Mouse (Mus musculus): ENCODE results near the gene Arhgap1. TPM values are rescaled to one million over a fixed set of nuclear protein-coding genes. Genes with fewer than 3 reads are reported as not detected.
A peak's percentile ranks its signal among the peaks of the same experiment; 100 is the strongest.

Arhgap1 gene
- polyA plus RNA-seq, 1 experiment from 2014 or later = 157 TPM

- peak overlapping the region; percentile 3; the same call in 1 of the 2 replicates for H3K4me2 ChIP-seq (ENCODE audit: low read depth, low read length)
- H3K27ac ChIP-seq (ENCODE audit: low read length) = peak overlapping the region; percentile 83
- no peaks in the 10 kb centered on the region for H3K27me3 ChIP-seq (replicated peaks; ENCODE audit: control insufficient read depth, insufficient read depth, low read length)
- peaks cover 29% of the 10 kb centered on the region for H3K4me1 ChIP-seq (ENCODE audit: control insufficient read depth, insufficient read depth, low read length)
- ATAC-seq = peak; percentile 80
- no peaks in the 10 kb centered on the region for H3K9me3 ChIP-seq (ENCODE audit: control insufficient read depth, low read length)
- 74% methylated on average over 5 of the region's 5 CpGs for WGBS
- 0 out of 2 replicates have a peak overlapping the region, but pooled peaks have one; percentile 32 for H3K9ac ChIP-seq (ENCODE audit: low read depth, low read length)
- H3K36me3 ChIP-seq (ENCODE audit: control insufficient read depth, insufficient read depth, low read length) = peaks cover 28% of the 10 kb centered on the region
- no peak overlapping the region for H3K4me3 ChIP-seq (ENCODE audit: low read length)
These were observed 5.7 kb downstream of the Arhgap1 start for GRCm38 (mm10) chr2:91655388-91655787.

DNA sequence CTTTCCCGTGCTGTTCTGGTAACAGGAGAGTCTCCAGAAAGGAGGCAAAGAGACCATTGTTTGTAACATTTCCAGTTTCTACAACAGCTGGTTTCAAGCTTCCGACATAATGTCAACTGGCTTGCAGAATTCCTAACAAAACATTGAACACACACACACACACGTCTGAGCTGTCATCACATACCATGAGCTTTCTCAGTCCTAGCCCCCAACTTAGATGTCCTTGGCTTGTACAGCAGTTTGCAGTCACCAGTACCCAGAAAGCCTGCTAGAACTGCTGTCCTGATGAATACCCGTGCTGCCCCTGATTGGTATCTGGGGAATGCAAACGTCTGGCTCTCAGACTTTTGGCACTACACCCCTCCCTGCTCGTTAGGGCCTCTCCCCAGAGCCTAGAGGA lies 6.2 kb downstream of the Arhgap1 start:
- Histone ChIP-seq H3K9me3 (ENCODE audit: control insufficient read depth, low read length) (no peaks in the 10 kb centered on the region), H3K9ac (ENCODE audit: low read depth, low read length) (no peak overlapping the region), H3K27me3 (replicated peaks; ENCODE audit: control insufficient read depth, insufficient read depth, low read length) (no peaks in the 10 kb centered on the region), H3K27ac (ENCODE audit: low read length) (peak overlapping the region; percentile 83), H3K36me3 (ENCODE audit: control insufficient read depth, insufficient read depth, low read length) (peaks cover 28% of the 10 kb centered on the region), H3K4me3 (ENCODE audit: low read length) (no peak overlapping the region), H3K4me1 (ENCODE audit: control insufficient read depth, insufficient read depth, low read length) (peaks cover 29% of the 10 kb centered on the region), H3K4me2 (ENCODE audit: low read depth, low read length) (no peak overlapping the region)
- WGBS = 58% methylated on average over 6 of the region's 6 CpGs
- ATAC-seq = no peak

DNA sequence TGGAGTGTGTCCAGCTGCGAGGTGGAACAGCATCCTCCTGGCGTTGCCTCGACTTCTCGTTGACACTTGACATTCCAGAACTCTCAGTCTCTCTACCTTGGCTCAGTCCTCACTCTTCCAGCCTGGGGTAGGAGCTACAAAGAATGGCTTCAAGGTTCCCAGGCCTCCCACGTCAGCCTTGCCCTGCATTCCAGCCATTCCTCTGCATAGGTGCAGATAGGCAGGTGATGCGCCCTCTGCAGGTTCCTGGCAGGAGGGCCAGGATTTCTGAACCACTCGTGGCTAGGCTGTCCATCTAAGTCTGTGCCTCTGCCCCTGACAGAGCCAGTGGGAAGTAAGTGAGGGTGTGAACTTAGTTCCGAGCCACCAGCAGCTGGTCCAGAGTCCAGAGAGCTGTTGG lies 7.1 kb downstream of the Arhgap1 start:
- H3K4me3 ChIP-seq (ENCODE audit: low read length) = no peak overlapping the region
- H3K27me3 ChIP-seq (replicated peaks; ENCODE audit: control insufficient read depth, insufficient read depth, low read length) = no peaks in the 10 kb centered on the region
- H3K9me3 ChIP-seq (ENCODE audit: control insufficient read depth, low read length) = no peaks in the 10 kb centered on the region
- ATAC-seq = peak; percentile 23
- WGBS = 61% methylated on average over 8 of the region's 8 CpGs
- no peak overlapping the region for H3K4me2 ChIP-seq (ENCODE audit: low read depth, low read length)
- H3K9ac ChIP-seq (ENCODE audit: low read depth, low read length) = no peak overlapping the region
- H3K27ac ChIP-seq (ENCODE audit: low read length) = no peak overlapping the region
- peaks cover 28% of the 10 kb centered on the region for H3K36me3 ChIP-seq (ENCODE audit: control insufficient read depth, insufficient read depth, low read length)
- H3K4me1 ChIP-seq (ENCODE audit: control insufficient read depth, insufficient read depth, low read length) = peaks cover 24% of the 10 kb centered on the region

- H3K4me2 ChIP-seq (ENCODE audit: low read depth, low read length) = no peak overlapping the region
- H3K4me1 ChIP-seq (ENCODE audit: control insufficient read depth, insufficient read depth, low read length) = peaks cover 13% of the 10 kb centered on the region
- H3K9me3 ChIP-seq (ENCODE audit: control insufficient read depth, low read length) = no peaks in the 10 kb centered on the region
- 96% methylated on average over 8 of the region's 8 CpGs for WGBS
- no peak for ATAC-seq
- H3K9ac ChIP-seq (ENCODE audit: low read depth, low read length) = no peak overlapping the region
- H3K36me3 ChIP-seq (ENCODE audit: control insufficient read depth, insufficient read depth, low read length) = peaks cover 36% of the 10 kb centered on the region
- no peaks in the 10 kb centered on the region for H3K27me3 ChIP-seq (replicated peaks; ENCODE audit: control insufficient read depth, insufficient read depth, low read length)
- H3K27ac ChIP-seq (ENCODE audit: low read length) = no peak overlapping the region
- no peak overlapping the region for H3K4me3 ChIP-seq (ENCODE audit: low read length)
These were observed 10.0 kb downstream of the Arhgap1 start for GRCm38 (mm10) chr2:91659657-91660056.

DNA sequence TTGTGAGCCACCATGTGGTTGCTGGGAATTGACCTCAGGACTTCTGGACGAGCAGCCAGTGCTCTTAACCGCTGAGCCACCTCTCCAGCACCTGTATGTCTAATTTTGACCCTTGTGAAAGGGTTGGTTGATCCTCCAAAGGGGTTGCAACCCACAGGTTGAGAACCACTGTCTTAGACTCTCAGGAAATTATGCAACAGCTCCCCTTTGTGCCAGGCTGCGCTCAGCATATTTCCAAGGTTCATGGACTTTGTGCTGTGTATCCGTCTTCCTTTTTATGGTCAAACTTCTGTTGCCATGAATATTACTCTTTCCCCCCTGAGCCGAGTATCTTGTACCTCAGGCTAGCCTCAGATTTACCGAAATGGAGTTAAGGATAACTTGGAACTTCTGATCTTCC lies 11.3 kb downstream of the Arhgap1 start:
- H3K9ac ChIP-seq (ENCODE audit: low read depth, low read length) = no peak overlapping the region
- no peaks in the 10 kb centered on the region for H3K9me3 ChIP-seq (ENCODE audit: control insufficient read depth, low read length)
- peaks cover 2% of the 10 kb centered on the region; the same call in 1 of the 2 replicates for H3K4me1 ChIP-seq (ENCODE audit: control insufficient read depth, insufficient read depth, low read length)
- H3K4me2 ChIP-seq (ENCODE audit: low read depth, low read length) = no peak overlapping the region
- H3K27ac ChIP-seq (ENCODE audit: low read length) = no peak overlapping the region
- WGBS = 85% methylated on average over 6 of the region's 6 CpGs
- H3K27me3 ChIP-seq (replicated peaks; ENCODE audit: control insufficient read depth, insufficient read depth, low read length) = no peaks in the 10 kb centered on the region
- peak; percentile 24; the same call in 1 of the 2 replicates for ATAC-seq
- no peak overlapping the region for H3K4me3 ChIP-seq (ENCODE audit: low read length)
- H3K36me3 ChIP-seq (ENCODE audit: control insufficient read depth, insufficient read depth, low read length) = peaks cover 27% of the 10 kb centered on the region

DNA sequence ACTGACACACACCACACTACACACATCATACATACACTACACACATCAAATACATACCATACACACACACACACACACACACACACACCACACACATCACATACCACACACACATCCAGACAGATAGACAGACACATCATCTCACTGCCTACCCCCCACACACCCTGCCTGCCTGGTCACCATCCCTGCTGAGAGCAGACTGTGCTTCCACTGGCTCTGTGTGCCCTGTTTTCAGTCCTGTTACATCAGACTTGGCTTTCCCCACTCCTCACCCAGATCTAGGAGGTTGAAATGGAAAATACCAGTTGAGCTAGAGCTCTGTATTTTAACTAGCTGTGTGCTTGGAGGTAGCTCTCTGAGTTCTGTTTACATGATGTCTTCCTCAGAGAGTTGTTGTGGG lies 15.1 kb downstream of the Arhgap1 start:
- ATAC-seq = no peak
- Histone ChIP-seq H3K27me3 (replicated peaks; ENCODE audit: control insufficient read depth, insufficient read depth, low read length) (no peaks in the 10 kb centered on the region), H3K9ac (ENCODE audit: low read depth, low read length) (no peak overlapping the region), H3K36me3 (ENCODE audit: control insufficient read depth, insufficient read depth, low read length) (peaks cover 26% of the 10 kb centered on the region), H3K27ac (ENCODE audit: low read length) (no peak overlapping the region), H3K4me1 (ENCODE audit: control insufficient read depth, insufficient read depth, low read length) (peaks cover 2% of the 10 kb centered on the region; the same call in 1 of the 2 replicates), H3K4me3 (ENCODE audit: low read length) (no peak overlapping the region), H3K9me3 (ENCODE audit: control insufficient read depth, low read length) (no peaks in the 10 kb centered on the region), H3K4me2 (ENCODE audit: low read depth, low read length) (no peak overlapping the region)

DNA sequence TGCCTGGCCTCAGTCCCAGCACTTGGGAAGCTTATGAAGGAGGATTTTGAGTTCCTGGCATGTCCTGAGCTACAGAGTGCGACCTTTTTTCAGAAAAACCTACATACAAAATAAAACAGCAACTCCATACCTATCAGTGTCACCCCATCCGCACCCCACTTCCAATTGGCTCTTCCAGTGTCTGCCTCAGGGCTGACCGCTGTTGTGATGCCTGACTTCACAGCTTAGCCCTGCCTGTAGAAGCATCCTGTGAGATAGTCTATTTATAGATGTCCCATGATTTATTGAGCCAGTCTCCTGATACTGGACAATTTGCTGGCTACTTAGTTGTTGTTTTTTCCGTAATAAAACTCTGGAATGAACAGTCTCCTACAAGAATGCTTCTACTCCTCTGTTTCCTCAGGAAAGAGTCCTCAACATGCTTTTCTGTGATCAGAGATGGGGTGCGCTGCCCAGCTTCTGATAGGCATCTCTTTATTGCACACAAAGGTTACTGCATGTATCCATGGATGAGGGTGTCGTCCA lies 16.8 kb downstream of the Arhgap1 start:
- Histone ChIP-seq H3K4me3 (ENCODE audit: low read length) (no peak overlapping the region), H3K27me3 (replicated peaks; ENCODE audit: control insufficient read depth, insufficient read depth, low read length) (no peaks in the 10 kb centered on the region), H3K4me1 (ENCODE audit: control insufficient read depth, insufficient read depth, low read length) (peaks cover 3% of the 10 kb centered on the region; the same call in 1 of the 2 replicates), H3K4me2 (ENCODE audit: low read depth, low read length) (no peak overlapping the region), H3K9ac (ENCODE audit: low read depth, low read length) (no peak overlapping the region), H3K36me3 (ENCODE audit: control insufficient read depth, insufficient read depth, low read length) (peaks cover 28% of the 10 kb centered on the region), H3K9me3 (ENCODE audit: control insufficient read depth, low read length) (no peaks in the 10 kb centered on the region), H3K27ac (ENCODE audit: low read length) (no peak overlapping the region)
- 91% methylated on average over 6 of the region's 6 CpGs for WGBS
- ATAC-seq = no peak

GRCm38 (mm10) chr2:91667747-91668146 lies 18.1 kb downstream of the Arhgap1 start:
- no peak; the same call in 1 of the 2 replicates for ATAC-seq
- Histone ChIP-seq H3K4me2 (ENCODE audit: low read depth, low read length) (no peak overlapping the region), H3K9me3 (ENCODE audit: control insufficient read depth, low read length) (no peaks in the 10 kb centered on the region), H3K27me3 (replicated peaks; ENCODE audit: control insufficient read depth, insufficient read depth, low read length) (no peaks in the 10 kb centered on the region), H3K4me3 (ENCODE audit: low read length) (no peak overlapping the region), H3K4me1 (ENCODE audit: control insufficient read depth, insufficient read depth, low read length) (peaks cover 3% of the 10 kb centered on the region; the same call in 1 of the 2 replicates), H3K36me3 (ENCODE audit: control insufficient read depth, insufficient read depth, low read length) (peaks cover 28% of the 10 kb centered on the region), H3K9ac (ENCODE audit: low read depth, low read length) (no peak overlapping the region), H3K27ac (ENCODE audit: low read length) (no peak overlapping the region)
- 63% methylated on average over 2 of the region's 2 CpGs for WGBS

DNA sequence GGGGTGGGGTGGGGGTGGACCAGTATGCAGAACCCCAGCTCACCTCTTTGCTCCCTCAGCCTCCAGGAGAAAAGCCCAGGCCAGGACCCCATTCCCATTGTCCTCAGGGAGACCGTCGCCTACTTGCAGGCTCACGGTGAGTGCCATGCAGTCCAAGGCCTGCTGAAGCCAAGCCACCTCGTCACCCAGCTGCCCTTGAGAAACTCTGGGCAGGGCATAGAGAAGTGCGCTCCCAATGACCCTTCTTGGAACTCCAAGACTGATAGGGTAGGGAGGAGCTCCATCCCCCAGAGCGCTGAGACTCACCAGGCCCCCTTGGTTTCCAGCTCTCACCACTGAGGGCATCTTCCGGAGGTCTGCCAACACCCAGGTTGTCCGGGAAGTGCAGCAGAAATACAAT lies 19.7 kb downstream of the Arhgap1 start:
- WGBS = 88% methylated on average over 8 of the region's 8 CpGs
- no peak overlapping the region for H3K27ac ChIP-seq (ENCODE audit: low read length)
- peaks cover 19% of the 10 kb centered on the region for H3K36me3 ChIP-seq (ENCODE audit: control insufficient read depth, insufficient read depth, low read length)
- H3K4me2 ChIP-seq (ENCODE audit: low read depth, low read length) = no peak overlapping the region
- no peaks in the 10 kb centered on the region for H3K27me3 ChIP-seq (replicated peaks; ENCODE audit: control insufficient read depth, insufficient read depth, low read length)
- ATAC-seq = no peak
- no peaks in the 10 kb centered on the region for H3K9me3 ChIP-seq (ENCODE audit: control insufficient read depth, low read length)
- no peak overlapping the region for H3K4me3 ChIP-seq (ENCODE audit: low read length)
- H3K9ac ChIP-seq (ENCODE audit: low read depth, low read length) = no peak overlapping the region
- H3K4me1 ChIP-seq (ENCODE audit: control insufficient read depth, insufficient read depth, low read length) = peaks cover 3% of the 10 kb centered on the region; the same call in 1 of the 2 replicates

DNA sequence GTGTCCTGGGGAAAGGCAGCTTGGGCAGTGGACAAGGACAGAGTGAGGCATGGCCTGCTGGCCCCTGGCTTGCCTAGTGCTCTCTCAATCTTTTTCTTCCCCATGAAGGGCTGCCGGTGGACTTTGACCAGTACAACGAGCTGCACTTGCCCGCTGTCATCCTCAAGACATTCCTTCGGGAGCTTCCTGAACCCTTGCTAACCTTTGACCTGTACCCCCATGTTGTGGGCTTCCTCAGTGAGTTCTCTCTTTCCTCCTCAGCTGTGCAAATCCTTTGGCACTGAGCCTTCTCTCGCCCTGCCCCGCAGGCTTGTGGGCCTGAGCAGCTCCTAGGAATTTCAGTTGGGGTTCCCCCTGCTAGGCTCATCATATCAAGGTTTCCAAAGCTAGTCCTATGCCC lies 20.4 kb downstream of the Arhgap1 start:
- no peak overlapping the region for H3K4me2 ChIP-seq (ENCODE audit: low read depth, low read length)
- H3K4me1 ChIP-seq (ENCODE audit: control insufficient read depth, insufficient read depth, low read length) = peaks cover 3% of the 10 kb centered on the region; the same call in 1 of the 2 replicates
- peaks cover 13% of the 10 kb centered on the region for H3K36me3 ChIP-seq (ENCODE audit: control insufficient read depth, insufficient read depth, low read length)
- H3K9me3 ChIP-seq (ENCODE audit: control insufficient read depth, low read length) = no peaks in the 10 kb centered on the region
- no peaks in the 10 kb centered on the region for H3K27me3 ChIP-seq (replicated peaks; ENCODE audit: control insufficient read depth, insufficient read depth, low read length)
- no peak overlapping the region for H3K4me3 ChIP-seq (ENCODE audit: low read length)
- H3K9ac ChIP-seq (ENCODE audit: low read depth, low read length) = no peak overlapping the region
- no peak for ATAC-seq
- WGBS = 84% methylated on average over 6 of the region's 6 CpGs
- no peak overlapping the region for H3K27ac ChIP-seq (ENCODE audit: low read length)
